ENCODE assay signal across 33 mouse cellular contexts in the genomic region with DNA sequence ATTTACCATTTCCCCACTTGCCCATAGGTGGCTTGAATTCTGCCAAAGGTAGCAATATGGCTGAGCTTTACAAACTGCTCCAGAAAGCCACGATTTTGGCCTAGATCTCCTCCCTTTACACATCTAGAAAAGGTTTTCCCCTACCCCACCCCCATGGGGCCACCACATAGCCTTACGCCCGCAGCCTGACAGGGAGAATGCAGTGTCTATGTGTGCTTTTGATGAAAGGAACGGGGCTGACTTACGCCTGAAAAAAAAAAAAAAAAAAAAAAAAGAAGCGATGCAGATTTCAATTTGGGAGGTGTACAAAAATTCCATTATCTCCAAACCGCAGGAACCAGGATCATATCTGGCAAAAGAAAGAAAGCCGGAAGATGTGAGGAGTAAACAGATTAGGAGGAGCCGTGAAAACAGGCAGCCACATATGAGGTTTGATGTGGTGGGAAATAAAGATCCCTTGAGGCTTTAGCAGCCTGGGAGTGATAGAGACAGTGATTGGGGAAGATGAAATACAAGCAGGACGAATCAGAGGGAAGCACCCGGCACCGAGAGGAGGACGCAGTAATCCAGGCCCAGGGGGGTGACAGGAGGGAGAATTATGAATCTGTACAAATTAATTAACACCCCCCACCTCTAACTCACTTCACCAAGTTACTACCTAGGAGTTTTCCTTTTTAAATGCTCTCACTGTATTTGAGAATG.
A peak's percentile ranks its signal among the peaks of the same experiment; 100 is the strongest.
DNase-seq lines count a peak whose midpoint lies in the region; ATAC-seq and TF ChIP-seq lines count a peak whose summit lies in the region.
"Had no signal": no experiment of that assay in that cellular context is flagged by ENCODE, and none has a peak within 500 bp of the region (broad histone marks: within the 10 kb centered on the region; RNA-seq: fewer than 3 reads in every experiment).

No protein-coding gene starts in this region.

- ATAC-seq in hindbrain, embryonic 14.5 days (ENCODE audit: low FRiP score) = no peak
- ATAC-seq in hindbrain, embryonic 13.5 days (ENCODE audit: low FRiP score) = no peak
- ATAC-seq in midbrain, embryonic 14.5 days (ENCODE audit: low FRiP score, low TSS enrichment) = peak; percentile 60; the same call in 1 of the 2 replicates
- peak; percentile 68; the same call in 1 of the 2 replicates for ATAC-seq in neural tube, embryonic 14.5 days (ENCODE audit: low read depth)
- ATAC-seq: CD4-positive, CD25-positive, alpha-beta regulatory T cell, adult 4 months; intestine, embryonic 15.5 days had no signal

- H3K27me3 ChIP-seq in hindbrain, embryonic 14.5 days (ENCODE audit: control insufficient read depth, insufficient read depth, low read length) = no peaks in the 10 kb centered on the region
- H3K27me3 ChIP-seq in hindbrain, embryonic 13.5 days = no peaks in the 10 kb centered on the region
- H3K27me3 ChIP-seq in midbrain, embryonic 14.5 days (ENCODE audit: control insufficient read depth, insufficient read depth, low read length) = no peaks in the 10 kb centered on the region
- H3K27me3 ChIP-seq in midbrain, embryonic 10.5 days (ENCODE audit: low read depth, poor library complexity, severe bottlenecking) = no peaks in the 10 kb centered on the region
- H3K27me3 ChIP-seq in neural tube, embryonic 14.5 days (ENCODE audit: control insufficient read depth, insufficient read depth, low read length) = no peaks in the 10 kb centered on the region
- H3K27me3 ChIP-seq: embryonic facial prominence, embryonic 15.5 days; forebrain, embryonic 12.5 days; heart, embryonic 12.5 days; intestine, embryonic 15.5 days; neural tube, embryonic 12.5 days had no signal

- DNase-seq in hindbrain, embryonic 14.5 days (ENCODE audit: low spot score) = no peak
- peak; percentile 69 for DNase-seq in midbrain, embryonic 14.5 days
- no peak for DNase-seq in midbrain, embryonic 10.5 days (ENCODE audit: low spot score)
- DNase-seq in layer of hippocampus, adult 9-10 months (ENCODE audit: low spot score) = no peak
- DNase-seq: adrenal gland, postnatal 14 days; cerebellum, adult 2 months; cerebellum, postnatal 14 days; gastrocnemius, adult 2 months; gastrocnemius, postnatal 36 days; heart, adult 2 months; kidney, adult 8-10 months; layer of hippocampus, adult 9-11 months; liver; lung, adult 2 months; lung, postnatal 10 days; right cerebral cortex, adult 18-20 months; spleen, adult 18-20 months; thymus, adult 2 months; thymus, postnatal 36 days had no signal

- no peaks in the 10 kb centered on the region for H3K36me3 ChIP-seq in hindbrain, embryonic 14.5 days (replicated peaks; ENCODE audit: control insufficient read depth, insufficient read depth)
- H3K36me3 ChIP-seq in hindbrain, embryonic 13.5 days = no peaks in the 10 kb centered on the region
- no peaks in the 10 kb centered on the region for H3K36me3 ChIP-seq in midbrain, embryonic 14.5 days (ENCODE audit: control insufficient read depth, insufficient read depth, low read length)
- no peaks in the 10 kb centered on the region for H3K36me3 ChIP-seq in midbrain, embryonic 10.5 days
- no peaks in the 10 kb centered on the region for H3K36me3 ChIP-seq in neural tube, embryonic 14.5 days (ENCODE audit: control insufficient read depth, insufficient read depth, low read length)
- H3K36me3 ChIP-seq: embryonic facial prominence, embryonic 10.5 days; embryonic facial prominence, embryonic 15.5 days; forebrain, embryonic 12.5 days; heart, embryonic 12.5 days; intestine, embryonic 15.5 days; neural tube, embryonic 12.5 days had no signal

- no peak for TF ChIP-seq POLR2A in cortical plate, adult 2 months (IDR thresholded peaks at IDR 0.05; ENCODE audit: extremely low read depth, insufficient read depth, low read length)

- H3K4me1 ChIP-seq in hindbrain, embryonic 14.5 days (replicated peaks; ENCODE audit: control insufficient read depth, insufficient read depth, low read length) = no peaks in the 10 kb centered on the region; the same call in 1 of the 2 replicates
- peaks cover 8% of the 10 kb centered on the region; the same call in 1 of the 2 replicates for H3K4me1 ChIP-seq in hindbrain, embryonic 13.5 days (replicated peaks)
- H3K4me1 ChIP-seq in midbrain, embryonic 14.5 days (ENCODE audit: control insufficient read depth, insufficient read depth, low read length) = 0 out of 2 replicates have a peak, but pooled peaks cover 5% of the 10 kb centered on the region
- H3K4me1 ChIP-seq in midbrain, embryonic 10.5 days = no peaks in the 10 kb centered on the region
- H3K4me1 ChIP-seq in cortical plate, adult 2 months (ENCODE audit: control insufficient read depth, insufficient read depth, low read length) = no peaks in the 10 kb centered on the region
- no peaks in the 10 kb centered on the region for H3K4me1 ChIP-seq in neural tube, embryonic 14.5 days (ENCODE audit: control insufficient read depth, insufficient read depth, low read length)
- H3K4me1 ChIP-seq: embryonic facial prominence, embryonic 10.5 days; forebrain, embryonic 12.5 days; intestine, embryonic 15.5 days; neural tube, embryonic 12.5 days had no signal

- no peak for TF ChIP-seq CTCF in cortical plate, adult 2 months (IDR thresholded peaks at IDR 0.05; ENCODE audit: extremely low read depth, insufficient read depth, low read length)

- H3K27ac ChIP-seq in hindbrain, embryonic 14.5 days = no peak overlapping the region
- H3K27ac ChIP-seq in hindbrain, embryonic 13.5 days = no peak overlapping the region
- H3K27ac ChIP-seq in midbrain, embryonic 14.5 days (replicated peaks; ENCODE audit: low read depth, low read length) = peak overlapping the region; percentile 64; the same call in 1 of the 2 replicates
- H3K27ac ChIP-seq in midbrain, embryonic 10.5 days (replicated peaks) = no peak overlapping the region
- H3K27ac ChIP-seq in cortical plate, adult 2 months (ENCODE audit: insufficient read depth, low read length) = 0 out of 2 replicates have a peak overlapping the region, but pooled peaks have one; percentile 9
- no peak overlapping the region for H3K27ac ChIP-seq in neural tube, embryonic 14.5 days (ENCODE audit: low read depth, low read length)
- H3K27ac ChIP-seq: embryonic facial prominence, embryonic 10.5 days; embryonic facial prominence, embryonic 15.5 days; forebrain, embryonic 12.5 days; gastrocnemius, adult 2 months; heart, adult 2 months; intestine, embryonic 15.5 days; kidney, postnatal 0 days; liver, embryonic 14.5 days; macrophage; neural tube, embryonic 12.5 days; stomach, postnatal 0 days had no signal

- 56% methylated on average over 13 of the region's 13 CpGs for WGBS in hindbrain, embryonic 14.5 days
- 57% methylated on average over 13 of the region's 13 CpGs for WGBS in hindbrain, embryonic 13.5 days
- 32% methylated on average over 13 of the region's 13 CpGs for WGBS in midbrain, embryonic 14.5 days
- 87% methylated on average over 13 of the region's 13 CpGs for WGBS in midbrain, embryonic 10.5 days
- WGBS in neural tube, embryonic 14.5 days = 53% methylated on average over 13 of the region's 13 CpGs

- H3K9ac ChIP-seq in hindbrain, embryonic 14.5 days = no peak overlapping the region
- no peak overlapping the region; the same call in 1 of the 2 replicates for H3K9ac ChIP-seq in hindbrain, embryonic 13.5 days
- H3K9ac ChIP-seq in midbrain, embryonic 14.5 days (replicated peaks; ENCODE audit: low read length) = no peak overlapping the region
- H3K9ac ChIP-seq in neural tube, embryonic 14.5 days (replicated peaks; ENCODE audit: low read depth, low read length) = no peak overlapping the region
- H3K9ac ChIP-seq: embryonic facial prominence, embryonic 15.5 days; forebrain, embryonic 12.5 days; heart, embryonic 12.5 days; intestine, embryonic 15.5 days; liver, embryonic 14.5 days; neural tube, embryonic 12.5 days had no signal

- no peaks in the 10 kb centered on the region for H3K9me3 ChIP-seq in hindbrain, embryonic 14.5 days (ENCODE audit: control insufficient read depth, low read length)
- H3K9me3 ChIP-seq in hindbrain, embryonic 13.5 days = no peaks in the 10 kb centered on the region
- no peaks in the 10 kb centered on the region for H3K9me3 ChIP-seq in midbrain, embryonic 14.5 days (ENCODE audit: control insufficient read depth, low read length)
- H3K9me3 ChIP-seq in midbrain, embryonic 10.5 days (replicated peaks) = no peaks in the 10 kb centered on the region
- H3K9me3 ChIP-seq in neural tube, embryonic 14.5 days (ENCODE audit: control insufficient read depth, low read length) = no peaks in the 10 kb centered on the region
- H3K9me3 ChIP-seq: embryonic facial prominence, embryonic 10.5 days; embryonic facial prominence, embryonic 15.5 days; forebrain, embryonic 12.5 days; heart, embryonic 12.5 days; intestine, embryonic 15.5 days; neural tube, embryonic 12.5 days had no signal

- no peak overlapping the region for H3K4me3 ChIP-seq in hindbrain, embryonic 14.5 days (replicated peaks; ENCODE audit: low read length)
- no peak overlapping the region for H3K4me3 ChIP-seq in hindbrain, embryonic 13.5 days
- no peak overlapping the region for H3K4me3 ChIP-seq in midbrain, embryonic 14.5 days (replicated peaks; ENCODE audit: low read depth, low read length)
- no peak overlapping the region for H3K4me3 ChIP-seq in midbrain, embryonic 10.5 days
- 0 out of 2 replicates have a peak overlapping the region, but pooled peaks have one; percentile 15 for H3K4me3 ChIP-seq in cortical plate, adult 2 months (ENCODE audit: insufficient read depth, low read length)
- H3K4me3 ChIP-seq in neural tube, embryonic 14.5 days (ENCODE audit: low read depth, low read length) = no peak overlapping the region
- H3K4me3 ChIP-seq: embryonic facial prominence, embryonic 10.5 days; embryonic facial prominence, embryonic 15.5 days; forebrain, embryonic 12.5 days; gastrocnemius, adult 2 months; heart, adult 2 months; heart, embryonic 12.5 days; intestine, embryonic 15.5 days; neural tube, embryonic 12.5 days had no signal

- H3K4me2 ChIP-seq in hindbrain, embryonic 14.5 days (replicated peaks) = peak overlapping the region; percentile 23
- no peak overlapping the region for H3K4me2 ChIP-seq in hindbrain, embryonic 13.5 days
- peak overlapping the region; percentile 28; the same call in 1 of the 2 replicates for H3K4me2 ChIP-seq in midbrain, embryonic 14.5 days (ENCODE audit: low read length)
- H3K4me2 ChIP-seq in neural tube, embryonic 14.5 days (ENCODE audit: low read depth, low read length) = no peak overlapping the region; the same call in 1 of the 2 replicates
- H3K4me2 ChIP-seq: embryonic facial prominence, embryonic 15.5 days; forebrain, embryonic 12.5 days; heart, embryonic 12.5 days; intestine, embryonic 15.5 days; neural tube, embryonic 12.5 days had no signal

Comparison
In these comparisons a context has a peak if more than half of its experiments do, and no peak if none do; other contexts are left out.
1. H3K27ac ChIP-seq: peak in midbrain, embryonic 14.5 days (single experiment) and cortical plate, adult 2 months (single experiment); none in hindbrain, embryonic 14.5 days (single experiment), hindbrain, embryonic 13.5 days (single experiment), midbrain, embryonic 10.5 days (single experiment) and neural tube, embryonic 14.5 days (single experiment).
2. H3K4me2 ChIP-seq: peak in hindbrain, embryonic 14.5 days (single experiment) and midbrain, embryonic 14.5 days (single experiment); none in hindbrain, embryonic 13.5 days (single experiment) and neural tube, embryonic 14.5 days (single experiment).
3. ATAC-seq: peak in midbrain, embryonic 14.5 days (single experiment) and neural tube, embryonic 14.5 days (single experiment); none in hindbrain, embryonic 14.5 days (single experiment) and hindbrain, embryonic 13.5 days (single experiment).